Mouse (Mus musculus) frontal cortex, postnatal 10 days (tissue): ENCODE results near the gene Zfp652.
"Not testable (repeated sequence)": the region's sequence is repeated elsewhere in the genome, so short reads cannot be mapped to it uniquely, and the experiment has no call there.

Source experiments
- DNase-seq, 2 experiments: peaks; one replicate each; pipeline ENCODE4 v3.0.0; 2022; ENCODE audit warnings: low spot score in 2 of 2, mixed read lengths in 1 of 2

Gene Zfp652

DNA sequence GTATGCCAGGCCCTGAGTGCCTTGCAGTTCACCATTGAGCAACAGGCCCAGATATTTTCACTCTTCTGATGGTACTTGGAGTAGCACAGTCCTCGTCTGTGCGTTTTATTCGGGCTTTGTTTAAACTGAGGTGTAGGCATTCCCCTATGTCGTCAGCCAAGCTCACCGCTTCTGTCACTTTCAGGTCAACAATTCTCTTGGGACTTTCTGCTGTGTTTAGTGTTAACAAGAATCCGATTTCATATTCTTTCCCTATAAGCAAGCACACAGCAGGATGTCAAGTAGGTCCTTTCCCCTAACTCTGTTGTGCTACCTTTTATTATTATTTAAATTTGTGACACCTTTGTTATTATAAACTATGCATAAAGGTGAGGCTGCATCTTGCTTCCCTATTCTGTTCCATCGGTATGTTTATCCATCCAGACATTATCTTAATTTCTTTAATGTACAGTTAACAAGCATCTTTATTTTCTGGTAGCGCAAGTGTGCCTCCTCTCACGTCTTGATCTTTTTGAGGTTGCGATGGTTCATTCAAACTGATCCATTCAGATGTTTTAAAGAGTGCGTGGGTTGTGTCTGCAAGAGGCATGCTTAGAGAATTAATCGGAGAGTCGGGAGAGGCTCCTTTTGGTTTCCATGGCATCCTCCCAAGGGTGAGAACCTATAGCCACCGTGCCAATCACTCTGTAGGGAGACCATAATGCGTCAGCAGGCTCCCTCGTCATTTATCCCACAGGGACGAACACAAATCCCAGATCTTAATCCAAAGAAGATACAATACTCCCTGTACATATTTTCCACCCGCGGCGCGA, 145.4 kb downstream of the Zfp652 start:
- DNase-seq: peak in 1 of 2 experiments; percentile 55

DNA sequence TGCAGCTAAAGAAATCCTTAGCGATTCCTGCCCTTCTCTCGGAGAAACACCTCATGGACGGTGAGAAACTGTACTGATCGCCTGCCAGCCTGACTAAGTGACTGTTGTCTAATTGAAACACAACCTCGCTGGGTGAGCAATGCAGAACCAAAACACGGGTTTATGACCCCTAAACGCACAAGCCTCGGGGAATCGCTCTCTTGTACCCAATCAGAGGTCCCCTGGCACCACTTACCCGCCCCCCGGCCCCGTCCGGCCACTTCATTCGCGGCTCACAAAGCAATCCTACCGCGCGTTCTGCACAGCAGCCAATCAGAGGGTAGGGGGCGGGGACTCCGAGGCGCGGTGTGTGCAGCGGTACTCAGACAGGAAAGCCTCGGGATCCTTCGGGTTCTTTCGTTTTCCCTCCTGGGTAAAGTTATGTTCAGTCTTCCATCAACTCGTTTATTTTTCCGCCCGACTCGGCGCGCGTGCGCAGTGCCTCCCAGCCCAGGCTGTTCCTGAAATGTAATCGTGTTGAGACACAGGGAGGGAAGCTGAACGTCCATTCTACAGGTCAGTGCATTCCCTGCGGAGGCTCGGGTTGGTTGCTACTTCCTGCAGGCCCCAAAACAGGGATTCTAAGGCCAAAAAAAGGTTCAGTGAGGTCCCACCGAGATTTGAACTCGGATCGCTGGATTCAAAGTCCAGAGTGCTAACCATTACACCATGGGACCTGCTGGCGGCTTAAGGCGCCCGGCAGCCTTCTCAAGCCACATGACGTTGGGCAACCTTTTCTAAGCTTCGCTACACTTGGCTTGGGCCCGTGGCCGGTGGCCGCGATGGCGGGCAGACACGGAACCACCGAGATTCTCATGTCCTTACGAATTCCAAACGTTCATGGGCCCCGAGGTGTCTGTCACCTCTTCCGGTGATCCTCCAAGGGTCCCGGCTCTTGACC, 146.3 kb downstream of the Zfp652 start:
- DNase-seq: peak; percentile 96 to 99

DNA sequence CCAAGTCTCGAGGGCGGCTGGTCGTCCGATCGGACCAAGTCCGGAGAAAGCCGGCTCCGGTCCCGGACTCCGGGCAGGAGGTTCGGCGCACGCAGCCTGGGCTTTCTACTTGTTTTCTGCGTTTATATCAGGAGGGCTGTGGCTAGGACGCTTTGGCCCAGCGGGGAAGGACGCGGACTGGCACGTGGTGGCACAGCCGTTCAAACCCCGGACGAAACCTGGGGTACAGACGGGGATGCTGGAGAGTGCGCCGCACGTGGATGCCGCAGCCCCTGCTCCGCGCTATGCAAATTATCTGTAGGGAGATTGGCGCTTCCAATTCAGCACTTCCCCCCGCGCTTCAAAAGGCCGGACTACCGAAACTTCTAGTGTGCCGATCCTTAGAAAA, 147.0 kb downstream of the Zfp652 start:
- peak; percentile 61 to 69 for DNase-seq

DNA sequence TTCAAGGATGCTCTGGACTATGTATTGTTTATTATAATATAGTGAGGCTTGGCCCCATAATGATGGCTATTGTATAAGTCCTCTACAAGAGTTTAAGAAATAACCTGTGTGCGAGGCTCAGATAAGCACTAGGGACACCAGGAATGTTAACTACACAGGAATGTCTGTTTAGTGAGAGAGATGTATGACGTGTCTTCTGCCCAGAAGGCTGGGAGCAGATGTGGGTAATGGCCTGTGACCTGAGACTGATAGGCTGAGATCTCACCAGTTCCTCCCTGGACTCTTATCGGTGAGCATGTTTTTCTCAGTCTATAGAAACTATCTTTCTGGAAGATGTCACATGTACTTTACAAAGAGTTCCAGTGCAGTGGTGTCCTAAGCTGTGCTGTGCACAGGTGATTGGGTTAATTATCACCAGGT, 147.6 kb downstream of the Zfp652 start:
- DNase-seq: no peak

DNA sequence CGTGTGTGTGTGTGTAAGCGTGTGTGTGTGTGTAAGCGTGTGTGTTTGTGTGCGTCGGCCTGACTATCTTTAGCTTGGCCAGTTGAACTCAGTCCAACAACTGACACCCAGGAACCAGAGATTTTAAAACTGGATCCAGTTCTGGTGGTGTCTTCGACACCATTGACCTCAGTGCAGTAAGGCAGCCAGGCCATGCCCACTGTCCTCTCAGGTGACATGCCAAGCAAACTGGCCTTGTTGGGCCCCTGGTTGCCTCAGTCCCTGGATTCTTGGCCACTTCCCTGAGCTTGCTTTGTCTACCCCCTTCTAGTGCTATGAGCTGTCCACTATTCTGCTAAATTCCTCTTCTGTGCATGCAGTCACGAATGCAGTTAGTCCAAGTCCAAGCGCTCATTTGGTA, 148.9 kb downstream of the Zfp652 start:
- no peak for DNase-seq

DNA sequence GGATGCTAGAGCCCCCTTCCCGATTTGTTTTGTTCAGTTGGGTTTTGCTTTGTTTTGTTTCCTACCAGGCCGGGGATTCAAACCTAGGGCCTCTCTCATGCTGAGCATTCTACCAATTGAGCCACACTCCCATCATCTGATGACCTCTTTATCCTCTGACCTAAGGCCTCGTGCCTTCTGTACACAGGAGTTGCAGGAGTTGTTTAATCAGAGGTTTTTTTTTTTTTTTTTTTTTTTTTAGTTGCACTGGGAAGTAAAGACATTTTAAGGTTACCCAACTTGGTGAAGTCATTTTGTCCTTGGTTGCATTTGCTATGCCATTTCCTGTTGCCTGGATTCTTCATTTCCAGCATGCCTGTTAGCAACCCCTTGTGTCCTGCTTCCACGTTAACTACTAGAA, 157.0 kb downstream of the Zfp652 start:
- DNase-seq: no peak

DNA sequence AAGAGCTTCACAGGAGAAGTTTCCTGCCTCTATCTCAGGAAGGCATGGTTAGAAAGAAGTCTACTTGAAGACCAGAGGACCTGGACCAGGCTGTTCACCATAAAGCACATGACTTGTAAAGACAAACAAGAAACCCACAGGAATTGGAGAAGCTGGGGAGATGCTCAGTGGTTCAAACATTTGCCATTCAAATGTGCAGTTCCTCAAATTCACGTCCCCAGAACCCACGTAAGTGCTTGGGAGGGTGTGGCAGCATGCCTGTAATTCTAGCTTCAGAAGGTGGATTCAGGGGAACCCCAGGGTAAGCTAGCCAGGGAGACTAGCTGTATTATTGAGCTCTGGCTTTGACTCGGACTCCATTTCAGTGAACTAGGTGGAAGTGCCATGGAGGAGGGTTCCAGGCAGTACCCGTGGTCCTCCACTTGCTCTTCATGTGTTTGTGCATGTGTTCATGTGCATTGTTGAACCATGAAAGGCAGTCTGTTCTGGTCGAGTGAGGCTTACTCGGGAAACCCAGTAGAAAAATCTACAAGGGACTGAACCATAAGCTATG, 157.5 kb downstream of the Zfp652 start:
- no peak for DNase-seq

DNA sequence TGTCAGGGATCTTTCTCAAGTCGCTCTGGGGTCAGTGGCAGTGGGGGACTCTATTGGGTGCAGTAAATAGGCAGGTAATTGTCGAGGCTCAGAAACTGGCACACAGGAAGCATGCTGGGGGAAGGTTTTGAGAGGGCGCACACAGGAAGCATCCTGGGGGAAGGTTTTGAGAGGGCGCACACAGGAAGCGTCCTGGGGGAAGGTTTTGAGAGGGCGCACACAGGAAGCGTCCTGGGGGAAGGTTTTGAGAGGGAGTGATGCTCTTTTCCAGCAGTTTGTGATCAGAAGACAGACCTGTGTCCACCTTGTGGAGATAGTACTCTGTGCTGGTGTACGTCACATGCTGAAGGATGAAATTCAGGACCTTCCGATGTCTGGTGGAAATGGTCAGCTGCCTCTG, 163.3 kb downstream of the Zfp652 start:
- DNase-seq: no peak

DNA sequence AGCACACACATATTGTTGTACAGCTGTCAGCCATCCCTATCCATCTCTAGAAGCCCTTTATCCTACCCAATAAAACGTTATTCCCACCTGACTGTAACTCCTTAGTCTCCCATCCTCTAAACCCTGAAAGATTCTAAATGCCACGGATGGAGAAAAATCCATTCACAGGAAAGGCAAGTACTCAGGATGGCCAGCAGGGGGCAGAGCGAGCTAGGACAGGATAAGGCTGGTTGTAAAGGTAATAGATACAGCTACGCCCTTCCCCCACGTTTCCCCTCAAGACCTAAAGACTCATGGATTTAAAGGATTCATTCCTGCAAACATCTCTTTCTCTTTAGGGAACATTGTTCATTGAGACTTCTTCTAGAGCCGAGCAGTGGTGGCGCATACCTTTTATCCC, 163.8 kb downstream of the Zfp652 start:
- peak in 1 of 2 experiments; percentile 47 for DNase-seq

DNA sequence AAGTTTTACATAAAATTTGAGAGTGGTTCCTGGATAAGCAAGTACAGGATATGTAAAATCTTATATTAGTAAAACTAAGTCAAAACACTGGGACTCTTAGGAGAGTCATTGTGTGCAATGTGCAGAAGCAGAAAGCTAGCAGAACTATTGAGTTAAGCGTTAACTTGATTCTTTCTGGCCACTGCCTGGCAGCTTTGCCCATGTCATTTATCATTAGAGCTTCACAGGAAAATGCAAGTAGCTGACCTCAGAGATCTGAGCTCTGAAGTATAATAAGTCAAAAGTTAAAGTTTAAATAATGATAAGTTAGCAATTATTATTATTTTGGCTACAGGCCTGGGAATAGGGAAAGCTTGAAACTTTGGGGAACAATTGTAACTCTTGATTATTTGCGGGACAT, 167.4 kb downstream of the Zfp652 start:
- not testable (repeated sequence) for DNase-seq
